Mouse (Mus musculus) lung, postnatal 10 days (tissue): Measurements from ENCODE around the gene Panx3.
A peak's percentile ranks its signal among the peaks of the same experiment; 100 is the strongest.

Experiments used
- DNase-seq: peaks from one replicate; pipeline ENCODE4 v3.0.0; 2021

The Panx3 gene

DNA sequence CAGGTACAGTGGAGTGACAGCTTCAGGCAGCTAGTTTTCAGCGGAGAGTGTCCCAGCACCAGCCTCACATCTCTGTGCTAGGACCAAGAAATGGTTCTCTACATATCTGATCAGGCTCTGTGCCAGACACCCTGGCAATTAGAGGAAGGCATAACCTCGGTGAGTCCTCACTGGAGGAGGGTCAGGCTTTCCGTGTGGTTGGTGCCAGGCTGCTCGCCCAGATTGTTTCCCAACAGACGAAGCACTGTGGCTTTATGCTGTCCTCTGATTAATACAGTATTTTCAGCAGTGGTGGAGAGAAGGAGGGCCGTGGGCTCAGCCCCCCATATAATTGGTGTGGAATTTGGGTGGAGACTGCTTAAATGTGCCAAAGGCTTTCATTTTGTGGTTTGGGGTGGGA lies at the start of gene Panx3:
Panx3 (minus strand) TSS at position 121 of the 400 bp plus-strand sequence.
- no peak for DNase-seq

DNA sequence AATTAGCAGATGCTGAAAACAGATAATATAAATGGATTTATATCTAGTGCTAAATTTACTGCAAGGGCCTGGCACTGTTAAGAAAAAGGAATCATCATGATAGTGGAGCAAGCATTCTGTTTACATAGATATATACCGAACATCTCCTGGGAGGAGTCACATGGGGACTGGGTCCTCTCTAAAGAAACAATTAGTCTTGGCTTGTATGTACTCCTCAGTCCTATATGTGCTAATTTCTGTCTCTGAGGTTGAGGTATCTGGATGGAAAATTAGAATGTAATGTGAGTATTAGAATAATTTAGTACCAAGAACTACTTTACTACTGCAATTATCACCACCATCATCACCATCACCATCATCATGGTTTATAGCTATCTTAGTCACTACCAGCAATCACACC lies 47.1 kb upstream of the Panx3 start, which contains the start of gene Olfr160:
Olfr160 (minus strand) TSS at position 101 of the 400 bp plus-strand sequence.
- no peak for DNase-seq

DNA sequence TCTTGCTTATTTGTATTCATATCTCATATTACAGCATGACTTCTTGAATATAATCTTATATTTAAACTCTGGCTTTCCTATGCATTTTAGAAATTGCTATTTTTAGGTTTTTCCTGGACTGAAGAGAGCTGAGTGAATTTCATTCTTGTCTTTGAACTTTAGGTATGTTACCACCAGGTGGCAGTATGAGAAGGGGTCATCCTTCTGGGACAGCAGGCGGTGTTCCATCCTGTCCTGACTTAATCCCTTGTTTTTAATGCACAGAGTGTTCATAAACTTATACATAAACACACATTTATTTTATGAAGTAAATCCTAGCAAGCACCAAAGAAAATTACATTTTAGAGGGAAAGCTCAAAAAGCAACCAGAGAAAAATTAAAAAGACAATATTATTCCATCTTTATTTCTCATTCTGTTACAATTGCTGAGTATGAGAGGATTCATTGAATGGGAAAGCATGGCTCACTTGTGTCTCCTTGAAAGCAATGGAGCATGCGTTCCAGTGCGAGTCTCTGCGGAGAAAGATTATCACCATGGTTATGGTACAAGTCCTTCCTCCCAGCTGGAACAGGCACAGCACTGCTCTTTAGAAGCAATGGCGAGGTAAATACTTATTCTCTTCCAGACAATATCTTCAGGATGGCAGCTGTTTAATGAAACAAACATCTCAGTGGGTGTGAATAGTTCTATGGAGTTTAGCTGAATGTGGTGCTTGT lies 21.1 kb upstream of the Panx3 start:
- peak; percentile 13 for DNase-seq

DNA sequence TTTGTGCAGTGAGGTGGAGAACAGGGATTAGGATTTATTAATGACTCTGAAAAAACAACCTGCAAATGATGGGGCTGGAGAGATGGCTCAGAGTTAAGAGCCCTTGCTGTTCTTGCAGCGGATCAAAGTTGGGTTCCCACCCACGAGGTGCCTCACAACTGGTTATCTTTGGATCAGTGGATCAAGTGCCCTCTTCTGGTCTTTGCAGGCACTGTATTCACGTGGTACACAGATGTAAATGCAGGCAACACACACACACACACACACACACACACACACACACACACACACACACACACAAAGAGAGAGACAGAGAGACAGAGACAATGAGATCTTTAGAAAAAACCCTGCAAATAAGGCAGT lies 18.9 kb upstream of the Panx3 start:
- no peak for DNase-seq

DNA sequence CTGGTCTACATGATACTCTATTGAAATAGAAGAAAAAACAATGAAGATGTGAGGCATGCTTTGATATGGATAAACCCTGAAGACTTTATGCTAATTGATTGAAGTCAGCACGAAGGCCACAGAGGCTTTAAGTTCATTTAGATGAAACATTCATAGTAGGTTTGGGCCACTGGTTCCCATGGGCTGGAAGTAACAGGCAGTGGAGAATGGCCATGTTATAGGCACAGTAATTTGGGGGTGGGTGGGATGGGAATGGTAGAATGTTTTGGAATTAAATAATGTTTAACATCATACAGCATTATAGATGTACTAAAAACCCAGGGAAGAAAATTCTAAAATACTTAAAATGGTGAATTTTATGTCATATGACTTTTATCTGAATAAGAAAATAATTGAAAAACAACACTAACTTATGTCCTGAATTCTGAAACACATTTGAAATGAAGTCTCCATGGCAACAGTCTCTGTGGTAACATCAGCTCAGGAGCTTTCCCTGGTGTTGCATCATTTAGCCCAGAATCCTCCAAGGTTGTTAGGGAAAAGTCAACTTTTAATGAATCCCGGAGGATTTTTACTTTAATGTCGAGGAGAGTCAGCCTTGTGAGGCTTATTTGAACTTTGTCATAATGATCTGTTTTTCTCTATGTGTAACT lies 18.4 kb upstream of the Panx3 start:
- DNase-seq, result no peak

DNA sequence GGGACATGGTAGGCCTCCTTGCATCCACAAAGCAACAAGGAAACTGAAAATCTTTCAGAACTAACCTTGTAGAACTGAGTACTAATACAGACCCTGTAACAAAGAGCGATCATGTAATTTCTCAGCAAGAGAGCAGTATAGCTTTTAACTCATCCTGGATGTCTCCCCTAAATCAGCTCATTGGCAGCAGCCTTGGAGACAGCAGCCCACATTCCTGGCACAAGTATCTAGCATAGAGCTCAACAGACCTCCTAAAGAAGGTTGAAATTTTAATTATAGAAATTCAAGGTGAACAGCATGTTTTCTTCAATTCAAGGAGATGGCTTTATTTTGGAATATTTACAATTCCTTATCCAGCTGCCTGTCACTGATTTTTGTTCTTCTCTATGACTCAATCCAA lies 12.1 kb upstream of the Panx3 start:
- DNase-seq, result no peak

DNA sequence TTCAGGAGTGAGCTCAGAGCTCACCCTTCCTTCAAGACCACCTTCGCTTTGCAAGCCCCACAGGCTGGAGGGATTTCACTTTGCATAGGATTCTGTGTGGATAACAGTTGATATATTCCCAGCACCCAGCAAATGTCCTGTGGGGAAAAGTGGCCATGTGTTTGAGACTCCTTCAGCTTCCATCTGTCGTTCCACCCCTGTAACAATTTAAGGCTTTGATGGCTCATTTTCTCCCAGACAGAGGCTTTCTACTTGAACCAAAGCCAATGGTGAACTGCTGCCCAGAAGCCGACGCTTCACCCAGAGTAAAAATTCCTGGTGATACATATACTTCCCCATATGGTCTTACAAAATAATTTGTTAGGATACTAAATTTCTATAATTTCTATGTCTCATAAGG lies 6.3 kb upstream of the Panx3 start:
- DNase-seq, result no peak

DNA sequence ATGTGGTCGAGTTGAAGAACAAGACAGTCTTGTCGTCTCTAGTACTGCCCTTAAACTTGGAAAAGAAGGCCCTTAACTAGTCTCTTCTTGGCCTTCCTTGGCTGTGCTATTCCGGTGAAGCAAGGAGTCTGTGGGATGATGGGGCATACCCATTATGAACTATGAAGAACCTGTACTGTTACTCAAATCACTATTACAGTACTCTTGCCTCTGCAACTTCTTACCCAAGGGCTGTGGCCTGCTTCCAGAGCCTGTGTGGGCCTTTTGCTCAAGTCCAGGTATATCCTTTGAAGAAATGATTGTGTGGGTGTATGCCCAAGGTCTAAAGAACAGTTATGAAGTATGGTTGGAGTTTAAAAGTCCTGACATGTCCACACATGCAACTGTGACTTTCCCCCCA lies 1.2 kb upstream of the Panx3 start:
- DNase-seq, result no peak

DNA sequence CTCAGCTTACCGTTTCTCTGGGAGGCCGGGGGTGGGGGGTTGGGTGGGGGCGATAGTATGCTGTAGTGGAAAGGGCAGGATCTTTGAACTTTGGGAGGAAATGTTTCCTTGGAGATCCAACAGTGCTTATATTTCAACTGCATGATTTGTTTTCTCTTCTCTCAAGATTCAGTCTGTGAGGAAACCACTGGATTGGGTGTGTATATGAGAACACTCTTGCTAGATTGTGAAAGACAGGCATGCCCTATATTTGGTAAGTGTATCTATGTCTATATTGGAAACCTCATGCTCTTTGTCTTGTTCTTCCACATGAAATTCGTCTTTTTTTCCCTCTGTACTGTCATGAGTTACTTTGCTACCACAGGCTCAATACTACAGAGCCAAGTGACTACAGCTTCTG lies 643 bp upstream of the Panx3 start:
- DNase-seq, result no peak

DNA sequence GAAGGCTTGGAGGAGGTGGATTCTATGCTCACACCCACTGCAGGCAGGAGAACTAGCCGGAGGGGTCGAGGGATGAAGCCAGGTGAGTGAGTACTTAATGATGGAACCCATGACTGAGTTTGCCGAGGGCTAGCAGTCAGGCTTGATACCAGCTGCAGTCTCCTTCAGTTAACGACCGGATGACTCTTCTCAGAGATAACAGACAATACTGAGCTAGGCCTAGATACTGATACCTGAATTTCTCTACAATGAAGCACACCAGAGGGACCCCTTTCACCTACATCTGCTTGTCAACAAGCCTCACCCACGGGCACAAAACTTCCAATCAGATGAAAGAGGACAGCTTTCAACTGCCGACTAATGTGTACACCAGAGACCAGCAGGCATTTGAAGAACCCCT lies 3.0 kb downstream of the Panx3 start:
- no peak for DNase-seq

DNA sequence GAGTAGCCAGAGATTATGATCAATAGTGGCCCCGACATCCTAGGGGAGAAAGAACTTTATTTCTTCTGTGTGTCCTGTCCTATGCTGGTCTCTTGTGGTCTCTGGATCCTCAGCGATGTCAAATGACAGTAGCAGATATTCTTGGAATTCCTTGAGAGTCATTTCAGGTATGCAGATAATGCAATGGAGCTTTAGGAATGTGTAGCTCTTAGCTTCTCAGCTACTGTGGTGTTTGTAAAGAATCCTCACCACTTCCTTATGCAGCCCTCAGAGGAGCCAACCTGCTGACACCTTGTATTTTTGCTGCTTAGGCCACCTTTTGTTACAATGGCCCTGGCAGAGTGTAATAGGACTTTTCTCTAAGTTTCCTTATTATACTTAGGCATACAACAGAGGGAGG lies 4.4 kb downstream of the Panx3 start:
- no peak for DNase-seq

DNA sequence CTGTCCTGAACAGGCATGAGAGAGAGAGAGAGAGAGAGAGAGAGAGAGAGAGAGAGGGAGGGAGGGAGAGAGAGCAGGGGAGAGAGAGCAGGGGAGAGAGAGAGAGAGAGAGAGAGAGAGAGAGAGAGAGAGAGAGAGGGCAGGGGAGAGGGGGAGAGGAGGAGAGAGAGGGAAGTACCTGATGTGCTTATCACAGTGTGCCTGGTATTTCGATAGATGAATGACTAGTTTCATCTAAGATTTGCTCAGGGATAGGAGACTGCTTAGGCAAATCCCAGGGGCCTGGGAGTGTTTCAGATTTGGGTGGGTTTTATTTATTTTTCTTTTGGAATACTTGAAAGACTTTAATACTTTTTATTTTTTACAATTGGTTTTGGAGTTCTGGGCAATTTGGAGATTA lies 5.8 kb downstream of the Panx3 start:
- no peak for DNase-seq

DNA sequence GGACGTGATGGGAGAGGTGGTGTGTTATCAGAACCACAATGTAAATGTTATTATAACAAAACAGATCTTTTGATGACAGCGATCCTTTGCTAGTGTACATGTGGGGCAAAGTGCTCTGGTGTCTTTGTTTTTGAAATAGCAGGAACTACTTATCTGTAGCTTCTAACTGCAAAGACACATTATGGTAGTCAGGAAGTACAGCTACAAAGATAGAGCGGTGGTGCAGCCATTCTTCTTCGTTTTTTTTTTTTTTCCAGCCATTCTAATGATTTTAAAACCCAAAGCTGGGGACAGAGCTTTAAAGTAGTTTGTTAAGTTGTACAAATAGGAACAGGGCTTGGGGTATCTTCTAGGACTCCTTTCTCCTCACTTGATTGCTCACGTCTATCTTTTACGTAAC lies 9.6 kb downstream of the Panx3 start:
- DNase-seq, result no peak

DNA sequence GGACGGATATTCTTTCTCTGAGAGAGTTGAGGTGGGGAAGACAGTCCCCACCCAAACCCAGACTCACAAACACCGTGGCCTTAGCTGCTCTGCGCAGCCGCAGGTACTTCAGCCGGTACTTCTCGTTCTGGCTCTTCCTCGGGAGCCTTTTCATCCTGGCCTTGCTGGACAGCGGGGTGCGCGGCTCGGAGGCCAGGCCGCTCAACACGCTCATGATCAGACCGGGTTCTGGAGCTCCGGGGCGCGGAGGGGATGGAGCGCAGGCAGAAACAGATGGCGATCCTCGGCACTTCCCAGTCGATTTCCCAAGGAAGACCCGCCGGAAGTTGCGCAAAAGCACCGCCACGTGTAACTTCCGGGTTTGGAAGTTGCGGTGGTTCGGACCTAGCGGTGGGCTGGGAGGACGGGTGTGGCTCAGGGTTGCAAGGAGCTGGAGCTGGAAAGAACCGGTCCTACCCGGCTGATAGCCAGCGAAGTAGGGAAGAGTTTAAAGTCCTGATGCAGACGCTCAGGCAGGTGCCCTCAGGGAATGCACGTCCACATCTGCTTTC lies 12.0 kb downstream of the Panx3 start, which contains the start of gene Tbrg1:
Tbrg1 (minus strand) TSS at position 382 of the 551 bp plus-strand sequence.
- peak; percentile 92 for DNase-seq

DNA sequence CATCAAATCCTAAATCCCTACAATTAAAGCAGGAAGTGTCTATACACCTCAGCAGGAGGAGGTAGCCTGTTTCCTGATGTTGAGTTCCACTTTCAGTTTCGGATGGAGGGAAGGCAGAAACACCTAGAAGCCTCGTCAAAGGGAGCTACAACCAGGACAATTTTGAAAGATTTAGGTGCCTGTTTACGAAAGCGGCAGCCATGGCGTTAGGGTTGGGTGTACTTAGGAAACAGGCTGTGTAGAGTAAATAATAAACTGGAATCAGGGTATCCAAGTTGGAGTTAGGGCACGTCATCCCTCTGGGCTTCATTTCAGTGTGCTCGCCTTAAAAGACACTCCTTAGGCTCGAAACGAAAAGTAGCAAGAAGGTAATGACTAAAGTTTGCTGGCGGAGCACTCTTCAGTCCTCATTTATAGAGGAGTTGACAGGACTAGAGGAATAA lies 12.6 kb downstream of the Panx3 start:
- no peak for DNase-seq

DNA sequence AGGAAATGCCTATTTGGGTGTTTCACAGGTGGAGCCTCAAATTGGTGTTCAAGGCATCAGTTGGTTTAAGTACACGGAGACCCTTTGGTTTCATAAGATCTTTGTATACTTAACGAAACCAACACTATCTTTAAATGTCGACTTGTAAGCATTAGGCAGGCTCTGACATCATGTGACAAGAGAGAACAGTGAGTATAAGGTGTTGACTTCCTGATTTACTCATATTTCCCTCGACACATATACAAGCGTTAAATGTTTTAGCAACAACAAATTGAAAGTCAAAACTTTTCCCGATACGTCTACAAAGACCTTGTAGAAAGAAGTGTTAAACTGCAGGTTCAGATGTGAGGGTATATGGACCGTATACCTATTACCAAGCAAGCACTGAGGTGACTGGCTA lies 13.1 kb downstream of the Panx3 start:
- no peak for DNase-seq

DNA sequence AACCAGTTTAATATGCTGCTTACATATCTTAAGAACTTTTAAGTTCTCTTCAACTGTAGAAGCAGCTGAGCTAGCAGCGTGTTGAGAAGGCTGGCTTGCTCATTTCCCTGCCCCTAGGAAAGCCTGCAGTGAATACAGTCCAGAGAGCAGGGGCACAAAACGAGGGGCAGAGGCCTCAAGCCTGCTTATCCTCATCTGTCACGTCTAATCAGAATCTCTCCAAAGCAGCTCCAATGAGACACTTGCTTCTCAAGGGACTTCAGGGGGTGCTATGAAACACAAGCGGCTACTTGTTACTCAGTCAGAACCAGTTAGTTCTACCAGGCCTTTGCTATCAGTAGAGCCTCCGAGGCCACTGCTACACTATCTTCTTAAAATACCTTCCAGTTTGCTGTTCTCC lies 15.2 kb downstream of the Panx3 start:
- DNase-seq, result no peak

DNA sequence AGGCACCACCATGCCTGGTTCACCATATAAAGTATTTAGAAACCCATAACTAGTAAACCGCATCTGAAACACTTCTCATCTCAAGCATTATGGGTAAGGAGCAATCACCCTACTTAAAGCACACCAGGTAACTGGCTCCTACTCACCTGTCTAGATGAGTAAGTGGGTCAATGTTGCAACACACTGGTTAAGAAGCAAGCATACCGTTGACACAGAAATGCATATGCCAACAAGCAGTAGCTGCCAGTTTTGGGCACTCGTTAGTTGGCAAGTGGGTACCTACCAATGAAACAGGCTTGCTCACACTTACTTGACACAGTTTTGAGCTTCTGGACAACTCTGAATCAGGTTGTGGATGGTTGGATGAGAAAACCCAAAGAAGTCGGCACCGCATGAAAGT lies 18.4 kb downstream of the Panx3 start:
- no peak for DNase-seq

DNA sequence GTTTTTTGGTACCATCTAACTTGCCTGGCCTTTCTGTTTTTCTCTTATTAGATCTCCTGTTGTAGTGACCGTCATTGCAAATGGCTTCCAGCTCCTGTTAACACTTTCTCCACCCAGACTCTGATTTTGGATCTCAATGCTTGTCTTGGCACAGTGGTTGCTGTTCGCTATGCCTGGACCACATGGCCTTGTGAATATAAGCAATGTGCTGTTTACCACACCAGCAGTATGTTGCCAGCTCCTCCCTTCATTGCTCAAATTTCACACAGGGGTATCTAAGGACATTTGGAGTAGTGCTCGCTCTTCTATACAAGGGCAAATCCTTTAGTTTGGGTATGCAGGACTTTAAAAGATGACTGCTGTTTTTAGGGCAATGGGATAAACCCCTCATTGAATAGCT lies 22.8 kb downstream of the Panx3 start:
- DNase-seq, result peak; percentile 24

DNA sequence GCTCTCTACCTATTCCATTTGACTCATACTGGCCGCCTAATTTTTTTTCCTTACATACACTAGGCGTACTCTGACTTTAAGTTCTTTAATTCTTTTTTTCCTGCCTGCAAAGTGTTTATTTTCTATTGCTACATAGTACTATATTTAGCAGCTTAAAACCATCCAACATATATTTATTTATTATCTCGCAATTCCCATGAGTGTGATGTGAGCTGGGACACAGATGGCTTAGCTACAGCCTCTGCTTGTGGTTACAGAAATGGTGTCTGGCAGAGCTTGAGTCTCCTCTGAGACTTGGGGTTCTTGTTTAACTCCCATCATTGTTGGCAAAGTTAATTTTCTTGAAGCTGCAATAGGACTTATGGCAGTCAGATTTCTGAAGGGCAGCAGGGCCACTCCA lies 30.3 kb downstream of the Panx3 start:
- peak; percentile 13 for DNase-seq

DNA sequence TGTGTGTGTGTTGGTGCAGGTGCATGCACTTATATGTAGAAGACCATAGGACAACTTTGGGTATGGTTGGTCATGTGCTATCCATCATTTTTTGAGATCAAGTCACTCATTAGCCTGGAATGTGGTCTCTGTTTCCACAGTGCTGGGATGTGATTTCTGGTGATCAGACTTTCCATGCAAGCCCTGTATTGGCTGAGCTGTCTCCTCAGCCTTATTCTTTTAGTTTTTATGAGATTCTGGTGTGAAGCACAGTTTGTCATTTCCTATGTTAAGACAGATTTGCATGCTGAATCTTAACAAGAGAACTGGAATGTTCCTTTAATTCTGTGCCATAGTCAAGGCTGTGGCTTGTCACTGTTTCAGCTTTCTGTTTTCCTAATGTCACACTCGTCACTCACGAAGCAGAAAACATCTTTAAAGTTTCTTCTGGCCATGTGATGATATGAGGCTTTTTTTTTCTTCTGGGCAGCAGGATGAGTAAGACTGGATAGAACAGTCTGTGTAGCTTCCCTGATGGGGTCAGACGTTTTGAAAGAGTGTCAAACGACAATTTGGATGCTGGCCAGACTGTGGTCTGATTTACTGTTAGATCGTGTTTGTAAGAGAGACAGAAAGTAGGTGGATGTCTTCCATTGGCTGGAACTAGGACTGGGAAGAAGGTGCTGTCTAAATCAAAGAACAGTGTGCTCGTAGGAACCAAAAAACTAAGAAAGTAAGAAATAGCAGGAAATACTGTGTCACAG lies 32.1 kb downstream of the Panx3 start:
- DNase-seq, result peak; percentile 74

DNA sequence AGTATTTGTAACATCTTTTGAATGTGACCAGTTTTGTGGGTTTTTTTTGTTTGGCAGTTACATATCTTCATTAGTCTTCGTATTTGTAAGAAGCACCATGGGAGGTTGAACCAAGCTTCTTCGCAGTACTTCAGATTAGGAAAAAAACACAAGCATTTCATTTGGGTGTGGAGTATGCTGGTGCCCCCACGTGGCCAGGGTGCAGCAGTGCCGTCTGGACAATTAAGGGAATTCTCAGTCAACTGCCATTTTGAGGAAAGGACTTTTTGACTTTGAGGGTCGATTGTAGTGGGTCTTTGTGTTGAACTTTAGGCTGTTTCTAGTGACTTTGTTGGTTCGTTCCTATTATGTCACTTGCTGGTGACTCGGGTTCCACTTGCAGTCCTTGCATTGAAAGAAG lies 32.7 kb downstream of the Panx3 start:
- DNase-seq, result peak; percentile 66

DNA sequence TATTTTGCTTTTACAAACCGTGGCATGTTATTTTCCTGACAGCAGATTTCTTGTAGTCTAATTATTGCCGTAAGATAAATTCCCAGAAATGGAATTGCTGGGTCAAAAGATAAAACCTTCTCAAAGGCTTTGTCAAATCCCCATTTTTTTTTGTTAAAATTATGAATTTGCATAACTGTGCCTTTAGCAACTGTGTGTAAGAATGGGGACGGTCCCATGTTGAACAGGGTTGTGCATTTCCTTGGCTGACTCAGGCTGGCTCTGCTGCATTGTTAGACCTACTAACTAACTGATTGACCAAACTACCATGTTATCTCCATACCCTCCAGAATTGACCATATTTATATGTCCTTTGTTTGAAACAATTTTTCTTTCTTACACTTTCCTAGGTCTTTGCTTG lies 34.8 kb downstream of the Panx3 start:
- no peak for DNase-seq

DNA sequence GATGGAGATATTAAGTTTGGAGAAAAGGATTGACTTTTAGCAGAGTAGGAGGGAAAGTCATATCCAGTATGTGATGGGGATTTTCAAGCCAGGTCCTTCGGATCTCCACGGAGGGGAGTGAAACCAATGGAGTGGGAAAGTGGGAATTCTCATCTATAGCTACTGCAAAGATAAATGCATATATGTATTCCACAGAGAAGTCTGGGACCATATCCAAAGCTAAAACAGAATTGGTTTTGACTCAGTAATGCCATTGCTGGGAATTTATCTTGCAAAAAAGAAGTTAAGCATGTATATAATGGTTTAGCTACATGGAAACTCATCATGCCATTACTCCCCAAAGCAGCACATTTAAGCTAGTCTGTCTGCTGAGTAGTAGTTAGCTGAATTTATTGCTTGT lies 36.7 kb downstream of the Panx3 start:
- no peak for DNase-seq
